Mouse (Mus musculus) spleen, adult 2 months (tissue): ENCODE data around the gene Rab24. TPM values are rescaled to one million over a fixed set of nuclear protein-coding genes. Genes with fewer than 3 reads are reported as not detected.
A peak's percentile ranks its signal among the peaks of the same experiment; 100 is the strongest.

ENCODE experiments used
- DNase-seq, 2 experiments: peaks; one replicate each; pipeline versions ENCODE4 v3.0.0 to v3.0.0-alpha.2; 2012 to 2021; ENCODE audit warnings: low spot score in 2 of 2, low read depth in 1 of 2
- H3K27ac ChIP-seq: fragments of 200-500 bp; 2 replicates; pipeline ENCODE4 v1.5.1; 2012; ENCODE audit warnings: low read length, inconsistent platforms; ENCODE audit not compliant: insufficient read depth
- H3K27me3 ChIP-seq: fragments of 200-500 bp; 2 replicates; pipeline ENCODE4 v1.6.1; 2012; ENCODE audit warnings: mild to moderate bottlenecking, moderate library complexity, low read length, inconsistent platforms; ENCODE audit not compliant: control insufficient read depth, insufficient read depth
- H3K36me3 ChIP-seq: fragments of 200-500 bp; 2 replicates; pipeline ENCODE4 v1.6.1; 2012; ENCODE audit warnings: mild to moderate bottlenecking, low read length, inconsistent platforms; ENCODE audit not compliant: control insufficient read depth, insufficient read depth
- H3K4me1 ChIP-seq: fragments of 200-500 bp; 2 replicates; pipeline ENCODE4 v1.6.1; 2011; ENCODE audit warnings: inconsistent platforms; ENCODE audit not compliant: control insufficient read depth, insufficient read depth, insufficient read length
- H3K4me3 ChIP-seq: fragments of 200-500 bp; 2 replicates; pipeline ENCODE4 v1.5.1; 2011; ENCODE audit warnings: mild to moderate bottlenecking, inconsistent platforms; ENCODE audit not compliant: insufficient read depth, insufficient read length; ENCODE audit errors: extremely low read depth
- CTCF ChIP-seq: fragments of 200-500 bp; IDR thresholded peaks from 2 replicates; pipeline ENCODE4 v1.5.1; 2011; ENCODE audit warnings: mild to moderate bottlenecking, inconsistent platforms; ENCODE audit not compliant: insufficient read depth, insufficient read length, insufficient replicate concordance; ENCODE audit errors: extremely low read depth
- POLR2A ChIP-seq: fragments of 200-500 bp; IDR thresholded peaks from 2 replicates; pipeline ENCODE4 v1.6.1; 2011; ENCODE audit warnings: low read depth, low read length, inconsistent platforms
- WGBS: fragments of 180-500 bp; shearing (Covaris S2); methylation state at CpG from one replicate; pipeline ENCODE4 v1.1.7; 2018; 5-methylcytosine and 5-hydroxymethylcytosine counted together
- polyA plus RNA-seq: library from polyadenylated mRNA; depleted of rRNA; stranded (reverse); fragments of >200 nt; gene quantifications from 2 replicates; pipeline ENCODE4 v1.2.3, GENCODE M21; 2012; rRNA removed

The Rab24 gene
- polyA plus RNA-seq, 1 experiment = 54.7 TPM

DNA sequence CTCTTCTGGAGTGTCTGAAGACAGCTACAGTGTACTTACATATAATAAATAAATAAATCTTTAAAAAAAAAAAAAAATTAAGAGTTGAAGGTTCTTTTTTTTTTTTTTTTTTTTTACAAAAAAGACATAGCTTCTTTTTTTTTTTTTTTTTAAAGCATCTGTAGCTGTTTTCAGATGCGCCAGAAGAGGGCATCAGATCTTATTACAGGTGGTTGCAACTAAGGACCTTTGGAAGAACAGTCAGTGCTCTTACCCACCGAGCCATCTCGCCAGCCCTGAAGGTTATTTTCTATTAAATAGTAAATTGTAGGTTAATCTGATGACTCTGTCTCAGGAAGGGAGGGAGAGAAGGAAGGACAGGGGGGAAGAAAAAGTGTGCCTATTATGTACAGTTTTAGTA, 32.9 kb downstream of the Rab24 start:
- WGBS = 76% methylated on average over 3 of the region's 3 CpGs
- peaks cover 30% of the 10 kb centered on the region for H3K36me3 ChIP-seq
- no peaks in the 10 kb centered on the region for H3K27me3 ChIP-seq
- no peak overlapping the region for H3K27ac ChIP-seq
- H3K4me3 ChIP-seq = no peak overlapping the region
- peak in 1 of 2 experiments; percentile 7 for DNase-seq
- no peak for TF ChIP-seq CTCF
- TF ChIP-seq POLR2A = no peak
- no peaks in the 10 kb centered on the region for H3K4me1 ChIP-seq

- H3K27me3 ChIP-seq = no peaks in the 10 kb centered on the region
- TF ChIP-seq POLR2A = no peak
- no peak for TF ChIP-seq CTCF
- no peaks in the 10 kb centered on the region for H3K4me1 ChIP-seq
- WGBS = 85% methylated on average over 5 of the region's 5 CpGs
- peaks cover 31% of the 10 kb centered on the region for H3K36me3 ChIP-seq
- no peak overlapping the region for H3K4me3 ChIP-seq
- H3K27ac ChIP-seq = no peak overlapping the region
- DNase-seq = no peak
Observed at GRCm38 (mm10) chr13:55277646-55278045, 44.1 kb downstream of the Rab24 start.

DNA sequence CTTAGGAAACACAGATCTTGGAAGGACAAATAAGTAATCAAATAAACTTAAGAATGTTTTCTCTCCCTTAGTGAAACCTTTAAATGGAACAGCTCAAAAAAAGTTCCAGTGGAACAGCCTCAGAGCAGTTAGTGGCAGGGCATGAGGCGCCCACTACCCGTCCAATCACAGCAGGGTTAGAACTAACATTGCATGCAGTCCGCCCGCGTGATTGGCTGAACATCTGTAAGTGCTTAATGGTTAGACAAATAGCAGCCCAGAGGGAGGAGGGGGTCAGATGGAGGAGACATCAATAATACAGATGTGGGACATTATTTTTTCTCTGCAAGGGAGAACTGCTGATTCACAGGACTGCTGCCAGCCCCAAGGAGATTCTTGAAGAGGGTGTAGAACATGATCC, 44.5 kb downstream of the Rab24 start:
- DNase-seq = no peak
- Histone ChIP-seq H3K4me3 (no peak overlapping the region), H3K27ac (no peak overlapping the region), H3K36me3 (peaks cover 29% of the 10 kb centered on the region), H3K4me1 (no peaks in the 10 kb centered on the region), H3K27me3 (no peaks in the 10 kb centered on the region)
- TF ChIP-seq POLR2A = no peak
- no peak for TF ChIP-seq CTCF
- 94% methylated on average over 5 of the region's 5 CpGs for WGBS

Other genes with a start within 250 kb of the Rab24 start
- gene Uimc1, start 221.6 kb downstream of the Rab24 start, polyA plus RNA-seq = 4.9 and 5.1 TPM in 2 replicates
- 13.9 and 14.5 TPM in 2 replicates for gene Zfp346, start 216.6 kb downstream of the Rab24 start, polyA plus RNA-seq
- not detected in 2 replicates for gene Gm17617, start 188.4 kb downstream of the Rab24 start, polyA plus RNA-seq
- gene Fgfr4, start 169.3 kb downstream of the Rab24 start, polyA plus RNA-seq = 8.4 and 12.0 TPM in 2 replicates
- 16.1 and 17.8 TPM in 2 replicates for gene Nsd1, start 112.2 kb downstream of the Rab24 start, polyA plus RNA-seq
- 195 and 230 TPM in 2 replicates for gene Prelid1, start 1.4 kb downstream of the Rab24 start, polyA plus RNA-seq
- gene Mxd3, start 7.9 kb upstream of the Rab24 start, polyA plus RNA-seq = 14.3 and 18.5 TPM in 2 replicates
- gene Lman2, start 40.8 kb upstream of the Rab24 start, polyA plus RNA-seq = 63.9 and 70.1 TPM in 2 replicates
- 54.7 and 68.4 TPM in 2 replicates for gene Rgs14, start 47.8 kb upstream of the Rab24 start, polyA plus RNA-seq
- gene Slc34a1, start 76.2 kb upstream of the Rab24 start, polyA plus RNA-seq = 0.87 and 2.2 TPM in 2 replicates
- not detected in 2 replicates for gene Pfn3, start 93.3 kb upstream of the Rab24 start, polyA plus RNA-seq
- gene F12, start 104.8 kb upstream of the Rab24 start, polyA plus RNA-seq = 0.64 and 1.6 TPM in 2 replicates
- 189 and 229 TPM in 2 replicates for gene Grk6, start 123.1 kb upstream of the Rab24 start, polyA plus RNA-seq
- gene Prr7, start 142.3 kb upstream of the Rab24 start, polyA plus RNA-seq = 16.2 and 33.9 TPM in 2 replicates
- 12.8 and 14.2 TPM in 2 replicates for gene Dbn1, start 166.2 kb upstream of the Rab24 start, polyA plus RNA-seq
- 38.3 and 46.2 TPM in 2 replicates for gene Pdlim7, start 191.7 kb upstream of the Rab24 start, polyA plus RNA-seq
- 248 and 364 TPM in 2 replicates for gene Dok3, start 207.3 kb upstream of the Rab24 start, polyA plus RNA-seq
- 101 and 113 TPM in 2 replicates for gene Ddx41, start 214.7 kb upstream of the Rab24 start, polyA plus RNA-seq
- 119 and 122 TPM in 2 replicates for gene Fam193b, start 249.2 kb upstream of the Rab24 start, polyA plus RNA-seq